Mouse (Mus musculus): ENCODE results near the gene P4htm.
"Not testable (repeated sequence)": the region's sequence is repeated elsewhere in the genome, so short reads cannot be mapped to it uniquely, and the experiment has no call there.

P4htm gene

GRCm38 (mm10) chr9:108596998-108597764 lies at the start of gene P4htm:
TSS of gene P4htm (minus strand) at chr9:108597667.
- in situ Hi-C loops (cut with MboI, MseI): no loop called here

- in situ Hi-C loops (cut with MboI, MseI): no loop called here
Measured at GRCm38 (mm10) chr9:108639825-108640224, 42.4 kb upstream of the P4htm start.

- in situ Hi-C loops (cut with MboI, MseI): no loop called here
Measured at GRCm38 (mm10) chr9:108635415-108635814, 37.9 kb upstream of the P4htm start.

- in situ Hi-C loops (cut with MboI, MseI): no loop called here
Measured at GRCm38 (mm10) chr9:108633846-108634245, 36.4 kb upstream of the P4htm start.

- in situ Hi-C loops (cut with MboI, MseI): no loop called here
Measured at GRCm38 (mm10) chr9:108632375-108632774, 34.9 kb upstream of the P4htm start.

GRCm38 (mm10) chr9:108631631-108632256 lies 34.3 kb upstream of the P4htm start:
- in situ Hi-C loops (cut with MboI, MseI): no loop called here

- in situ Hi-C loops (cut with MboI, MseI): no loop called here
Measured at GRCm38 (mm10) chr9:108630683-108631082, 33.2 kb upstream of the P4htm start.

GRCm38 (mm10) chr9:108628141-108628540 lies 30.7 kb upstream of the P4htm start:
- in situ Hi-C loops (cut with MboI, MseI): no loop called here

- in situ Hi-C loops (cut with MboI, MseI): no loop called here
Measured at GRCm38 (mm10) chr9:108626498-108626897, 29.0 kb upstream of the P4htm start.

- in situ Hi-C loops (cut with MboI, MseI): no loop called here
Measured at GRCm38 (mm10) chr9:108617301-108617700, 19.8 kb upstream of the P4htm start.

- in situ Hi-C loops (cut with MboI, MseI): no loop called here
Measured at GRCm38 (mm10) chr9:108611488-108611887, 14.0 kb upstream of the P4htm start.

- in situ Hi-C loops (cut with MboI, MseI): no loop called here
Measured at GRCm38 (mm10) chr9:108608889-108609288, 11.4 kb upstream of the P4htm start.

- in situ Hi-C loops (cut with MboI, MseI): not testable (repeated sequence)
Measured at GRCm38 (mm10) chr9:108607929-108608328, 10.5 kb upstream of the P4htm start.

GRCm38 (mm10) chr9:108601986-108602385 lies 4.5 kb upstream of the P4htm start:
- in situ Hi-C loops (cut with MboI, MseI): no loop called here

GRCm38 (mm10) chr9:108600011-108600410 lies 2.5 kb upstream of the P4htm start:
- in situ Hi-C loops (cut with MboI, MseI): no loop called here

GRCm38 (mm10) chr9:108599021-108599566 lies 1.6 kb upstream of the P4htm start:
- in situ Hi-C loops (cut with MboI, MseI): no loop called here

GRCm38 (mm10) chr9:108594354-108594753 lies 3.1 kb downstream of the P4htm start:
- in situ Hi-C loops (cut with MboI, MseI): no loop called here

- in situ Hi-C loops (cut with MboI, MseI): no loop called here
Measured at GRCm38 (mm10) chr9:108591462-108591861, 6.0 kb downstream of the P4htm start.

- in situ Hi-C loops (cut with MboI, MseI): no loop called here
Measured at GRCm38 (mm10) chr9:108589229-108589628, 8.2 kb downstream of the P4htm start.

GRCm38 (mm10) chr9:108587571-108588180 lies 9.8 kb downstream of the P4htm start:
- in situ Hi-C loops (cut with MboI, MseI): no loop called here

- in situ Hi-C loops (cut with MboI, MseI): loop anchor here (5.0 to 10.0 kb wide), 2 partner anchors 335 to 952 kb away; partner anchors contain the start of gene Tmem89 (in 1 of the 2)
Measured at GRCm38 (mm10) chr9:108579344-108579690, 18.1 kb downstream of the P4htm start.
